Mouse (Mus musculus) adrenal gland, adult 2 months (tissue): ENCODE measurements around the gene Atf6b. TPM values are rescaled to one million over a fixed set of nuclear protein-coding genes. Genes with fewer than 3 reads are reported as not detected.
A peak's percentile ranks its signal among the peaks of the same experiment; 100 is the strongest.

Experiments
- DNase-seq: peaks from one replicate; pipeline ENCODE4 v3.0.0; 2021
- long read RNA-seq: library from polyadenylated mRNA; stranded (forward); transcript quantifications from one replicate; pipeline ENCODE4 v2.0.0, GENCODE M21; 2021
- polyA plus RNA-seq: library from polyadenylated mRNA; depleted of rRNA; stranded (reverse); fragments of >200 nt; gene quantifications from 2 replicates; pipeline ENCODE4 v1.2.3, GENCODE M21; 2012; rRNA removed
- total RNA-seq, 2 experiments: library from RNA; stranded (reverse); gene quantifications; 2 replicates each; pipeline ENCODE4 v1.2.3; 2021

The Atf6b gene
- total RNA-seq (10 to 100 TPM; 44.1 to 53.2 TPM), polyA plus RNA-seq (114 and 118 TPM in 2 replicates)
- long read RNA-seq, transcript Atf6b-201 (18 exons, 2,566 nt) = major isoform, 70 of 102 reads
- long read RNA-seq, partial matches to known transcripts = 15 of 102 reads
- long read RNA-seq, other reads (novel, unspliced or antisense) = 17 of 102 reads

DNA sequence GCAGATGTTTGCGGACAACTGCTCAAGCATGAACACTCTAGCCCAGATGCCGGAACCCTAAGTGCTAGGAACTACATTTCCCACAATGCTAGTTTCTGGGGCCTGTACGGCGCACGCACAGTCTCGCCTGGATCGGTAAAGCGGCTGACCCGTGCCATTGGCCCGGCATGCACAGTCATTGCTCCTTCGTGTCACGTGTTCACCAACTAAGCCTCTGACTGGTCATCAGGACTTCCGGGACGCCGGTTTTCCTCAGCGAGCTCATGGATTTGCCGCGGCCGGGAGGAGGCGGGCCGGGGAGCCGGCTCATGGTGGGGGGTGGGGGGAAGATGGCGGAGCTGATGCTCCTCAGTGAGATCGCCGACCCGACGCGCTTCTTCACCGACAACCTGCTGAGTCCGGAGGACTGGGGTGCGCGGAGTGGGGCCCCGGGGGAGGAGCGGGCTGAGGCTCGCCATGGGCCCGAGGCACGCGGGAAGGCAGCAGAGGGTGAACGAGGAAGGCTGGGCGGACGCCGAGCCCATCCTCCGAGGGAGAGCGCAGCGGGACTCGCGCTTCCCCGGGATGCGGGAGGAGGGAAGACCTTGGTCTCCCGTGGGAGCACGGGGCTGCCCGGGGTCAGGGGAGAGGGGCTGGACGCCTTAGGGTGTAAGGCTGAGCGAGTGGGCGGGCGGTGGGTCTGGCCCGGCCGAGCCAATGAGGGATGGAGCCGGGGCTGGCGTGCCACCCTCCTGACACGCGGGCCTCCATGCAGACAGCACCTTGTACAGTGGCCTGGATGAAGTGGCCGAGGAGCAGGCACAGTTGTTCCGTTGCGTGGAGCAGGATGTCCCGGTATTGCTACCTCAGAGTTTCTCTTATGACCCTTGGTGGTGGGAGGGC is at the start of gene Atf6b:
Gene Atf6b, plus strand, starts transcription at position 241 of the 882 bp plus-strand sequence.
- DNase-seq = peak; percentile 97

DNA sequence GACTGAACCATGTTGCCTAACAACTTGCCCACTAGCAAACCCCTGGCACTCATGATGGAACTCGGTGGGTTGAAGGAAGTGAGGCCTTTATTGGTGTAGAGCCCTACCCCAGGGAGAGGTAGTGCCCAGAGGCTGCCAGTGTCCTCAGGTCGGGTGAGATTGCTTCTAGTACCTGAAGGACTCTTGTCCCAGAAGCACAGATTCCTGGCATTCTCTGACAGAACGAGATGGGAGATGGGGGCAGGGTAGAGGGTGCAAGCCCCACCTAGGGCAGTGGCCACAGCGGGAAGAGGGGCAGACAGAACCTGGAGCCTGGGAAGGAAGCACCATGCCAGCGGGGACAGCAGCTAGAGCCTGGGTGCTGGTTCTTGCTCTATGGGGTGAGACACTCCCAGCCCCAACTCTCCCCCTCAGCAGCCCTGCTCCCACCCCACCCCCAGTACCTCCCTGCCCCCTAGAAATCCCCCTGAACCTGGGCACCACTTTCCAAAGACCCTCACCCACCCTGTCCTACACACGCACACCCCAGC is 49.3 kb upstream of the Atf6b start, which contains the start of gene Ager:
Gene Ager, plus strand, starts transcription at position 297 of the 530 bp plus-strand sequence.
- DNase-seq = no peak

DNA sequence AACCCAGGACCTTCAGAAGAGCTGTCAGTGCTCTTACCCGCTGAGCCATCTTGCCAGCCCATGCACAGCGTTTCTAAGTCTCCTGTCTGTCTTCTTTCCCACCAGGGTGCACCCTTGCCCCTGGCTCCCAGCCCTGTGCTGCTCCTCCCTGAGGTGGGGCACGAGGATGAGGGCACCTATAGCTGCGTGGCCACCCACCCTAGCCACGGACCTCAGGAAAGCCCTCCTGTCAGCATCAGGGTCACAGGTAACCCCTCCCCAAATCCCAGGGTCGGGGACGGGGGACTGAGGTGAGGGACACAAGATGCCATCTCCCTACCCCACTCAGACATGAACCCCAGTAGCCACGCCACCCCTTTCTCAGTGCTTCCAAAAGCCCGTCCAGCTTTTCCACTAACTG is 47.1 kb upstream of the Atf6b start:
- DNase-seq = no peak

DNA sequence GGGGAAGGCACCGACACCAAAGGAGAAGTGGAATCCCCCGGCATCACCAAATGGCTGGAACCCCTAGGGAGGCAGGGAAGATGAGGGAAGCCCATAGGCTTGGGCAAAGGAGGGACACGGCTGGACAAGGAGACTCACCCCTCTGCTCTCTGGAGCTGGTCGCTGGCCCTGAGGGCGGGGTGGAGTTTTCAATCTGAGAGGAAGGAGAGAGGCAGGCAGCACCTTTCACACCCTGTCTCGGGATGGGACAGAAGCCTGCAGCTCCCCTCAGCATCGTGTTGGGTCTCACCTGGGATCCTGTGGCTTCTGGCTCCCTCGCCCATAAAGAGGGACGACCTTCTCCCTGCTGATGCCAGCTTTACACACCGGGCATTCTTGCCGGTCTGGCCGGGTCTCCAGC is 45.1 kb upstream of the Atf6b start:
- no peak for DNase-seq

DNA sequence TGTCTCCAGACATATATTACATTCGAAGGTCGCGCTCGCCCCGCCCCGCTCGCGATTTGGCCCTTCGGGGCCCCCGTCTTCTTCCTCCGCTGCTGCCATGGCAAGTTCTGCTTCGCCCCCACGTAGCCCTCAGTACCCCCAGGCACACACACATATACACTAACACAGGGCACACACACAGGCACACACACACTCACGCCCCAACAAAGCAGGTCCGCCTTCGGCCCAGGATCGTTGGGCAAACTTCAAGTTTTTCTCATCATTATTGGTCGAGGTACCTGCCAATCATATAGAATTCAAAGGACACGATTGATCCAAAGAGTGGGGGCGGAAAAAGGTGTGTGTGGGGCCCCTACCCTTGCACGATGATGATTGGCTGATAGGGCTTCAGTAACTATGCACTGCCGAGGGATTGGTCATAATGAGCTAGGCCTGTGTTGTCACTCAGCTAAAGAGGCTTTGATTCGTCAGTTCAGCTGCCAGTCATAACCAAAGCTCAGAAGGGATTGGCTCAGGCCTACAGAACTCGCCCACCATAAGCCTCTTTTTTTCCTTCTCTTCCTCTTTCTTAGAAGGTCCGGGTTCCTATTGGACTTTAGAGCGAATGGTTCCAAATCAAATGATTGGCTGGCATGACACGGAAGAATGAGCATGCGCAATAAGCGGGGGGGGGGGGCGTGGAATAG is 43.4 kb upstream of the Atf6b start, which contains the start of gene Rnf5:
Gene Rnf5, minus strand, starts transcription at position 316 of the 686 bp plus-strand sequence.
- DNase-seq = peak; percentile 97

DNA sequence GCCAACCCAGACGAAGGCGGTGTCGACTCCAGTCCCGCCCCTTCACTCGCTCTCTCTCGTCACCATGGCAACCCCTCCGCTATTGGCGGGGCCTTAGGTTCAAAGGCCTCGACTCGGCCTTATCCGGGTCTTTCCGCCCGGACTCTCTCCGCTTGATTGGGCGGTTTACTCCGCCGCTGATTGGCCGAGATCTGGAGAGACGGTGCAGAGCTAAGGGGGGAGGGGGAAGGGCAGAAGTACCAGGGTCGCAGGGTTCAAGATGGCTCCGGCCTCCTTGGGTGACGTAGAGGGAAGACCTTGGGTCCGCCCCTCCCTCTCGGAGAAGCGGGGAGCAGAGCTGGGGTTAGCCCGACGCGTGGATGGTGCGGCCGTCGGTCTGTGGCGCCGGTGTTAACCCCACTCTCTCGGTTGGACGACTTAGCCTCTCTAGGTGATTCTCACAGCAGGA is 42.9 kb upstream of the Atf6b start, which contains the start of gene Agpat1:
Gene Agpat1, plus strand, starts transcription at position 202 of the 448 bp plus-strand sequence.
- DNase-seq = peak; percentile 99

DNA sequence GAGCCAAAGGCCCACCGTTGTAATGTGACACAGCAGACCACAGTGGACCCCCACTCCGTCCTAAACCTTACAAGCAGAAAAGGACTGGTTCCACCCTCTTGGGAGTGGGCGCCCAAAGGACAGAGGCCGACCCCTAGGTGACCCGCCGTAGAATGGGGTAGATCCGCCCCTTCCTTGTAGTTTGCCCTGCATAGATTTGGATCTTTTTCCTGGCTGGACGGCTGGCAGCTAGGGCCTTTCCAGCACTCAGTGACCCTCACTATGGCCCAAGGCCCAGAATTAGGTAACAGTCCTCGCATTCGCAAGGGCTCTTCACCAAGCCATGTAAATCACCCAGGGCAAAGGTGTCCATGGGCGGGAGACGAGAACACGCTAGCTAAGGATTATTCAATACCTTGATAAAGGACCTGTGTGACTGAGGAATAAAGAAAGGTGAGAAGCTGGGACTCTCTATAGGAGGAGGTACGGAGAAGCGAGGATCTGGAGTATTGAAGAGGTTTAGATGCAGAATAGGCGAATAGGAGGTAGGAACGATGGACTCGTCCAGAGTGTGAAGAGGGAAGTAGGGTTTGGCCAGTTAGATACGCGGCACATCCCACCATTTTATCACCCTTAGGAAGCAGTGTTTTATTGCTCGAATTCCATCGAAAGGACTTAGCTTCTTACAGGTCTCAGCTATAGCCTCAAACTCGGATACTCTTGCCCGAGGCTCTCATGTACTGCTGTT is 42.3 kb upstream of the Atf6b start:
- DNase-seq = peak; percentile 83

DNA sequence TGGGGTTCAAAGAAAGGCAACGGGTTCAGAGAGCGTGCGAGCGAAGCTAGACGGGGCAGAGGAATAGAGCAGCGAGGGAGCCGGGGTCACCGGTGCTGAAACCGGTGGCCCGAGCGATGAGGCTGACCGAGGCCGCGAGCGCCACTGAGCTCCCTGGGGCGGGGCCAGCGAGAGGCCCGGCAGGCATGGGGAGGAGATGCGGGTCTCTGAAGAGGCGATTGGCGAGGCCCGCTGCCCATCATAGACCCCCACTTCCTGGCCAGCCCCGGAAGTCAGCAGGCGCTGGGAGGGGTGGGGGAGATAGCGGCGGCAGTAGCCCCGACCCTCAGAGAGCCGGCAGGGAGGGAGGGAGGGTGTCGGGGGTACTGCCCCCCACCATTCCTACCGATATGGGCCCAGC is 41.3 kb upstream of the Atf6b start:
- DNase-seq = peak; percentile 98

DNA sequence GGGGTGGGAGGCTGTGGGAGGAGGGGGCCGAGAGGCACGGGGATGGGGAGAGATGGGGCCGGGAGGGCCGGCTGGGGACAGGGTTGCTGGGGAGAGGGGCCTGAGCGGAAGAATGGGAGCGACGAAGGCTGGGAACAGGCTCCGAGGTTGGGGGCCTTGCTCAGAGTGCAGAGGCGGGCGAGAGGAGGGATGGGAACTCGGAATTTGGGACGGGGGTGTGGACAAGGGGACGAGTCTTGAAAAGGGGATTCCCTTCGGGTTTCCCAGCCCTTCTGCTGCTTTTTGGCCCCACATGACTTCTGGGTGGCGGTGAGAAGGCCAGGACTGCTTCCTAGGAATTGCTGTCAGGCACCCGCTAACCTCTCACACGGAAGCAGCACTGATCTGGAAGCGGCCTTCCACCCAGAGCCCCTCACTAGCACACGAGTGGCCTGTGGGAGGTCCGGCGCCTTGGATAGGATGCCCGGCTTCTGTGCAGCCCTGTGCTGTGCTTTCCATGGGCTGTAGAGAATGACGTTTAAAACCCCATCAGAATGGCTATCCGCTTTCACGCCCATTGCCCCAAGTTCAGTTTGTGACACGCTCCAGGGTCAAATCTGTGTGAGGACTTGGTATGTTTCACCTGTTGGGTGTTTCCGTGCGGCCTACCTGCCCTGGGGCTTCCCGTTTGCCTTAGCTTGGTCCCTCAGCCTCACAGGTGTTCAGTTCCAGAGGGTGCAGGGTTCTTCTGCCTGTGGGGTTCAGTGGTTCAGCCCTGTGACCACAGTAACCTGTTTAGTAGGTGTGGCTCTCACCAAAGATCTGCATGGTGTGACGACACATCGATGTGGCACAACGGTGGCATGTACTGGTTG is 40.5 kb upstream of the Atf6b start:
- peak; percentile 48 for DNase-seq

DNA sequence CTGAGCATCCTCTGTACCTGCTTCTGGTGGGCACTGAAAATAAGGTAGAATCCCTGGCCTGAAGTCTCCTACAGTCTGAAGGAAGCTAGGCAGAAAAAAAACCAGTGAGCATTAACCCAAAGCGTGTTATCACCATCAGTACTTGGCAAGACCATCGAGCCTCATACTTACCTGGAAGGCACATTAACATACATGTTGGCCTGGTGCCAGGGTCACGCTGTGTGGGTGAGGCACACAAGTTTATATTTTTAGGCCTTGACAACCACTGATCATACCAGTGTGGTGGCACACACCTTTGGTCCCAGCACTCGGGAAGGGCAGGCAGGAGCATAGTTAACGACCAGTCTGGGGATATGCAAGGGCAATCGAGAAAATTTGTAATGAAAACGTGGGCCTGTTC is 38.9 kb upstream of the Atf6b start:
- DNase-seq = no peak

DNA sequence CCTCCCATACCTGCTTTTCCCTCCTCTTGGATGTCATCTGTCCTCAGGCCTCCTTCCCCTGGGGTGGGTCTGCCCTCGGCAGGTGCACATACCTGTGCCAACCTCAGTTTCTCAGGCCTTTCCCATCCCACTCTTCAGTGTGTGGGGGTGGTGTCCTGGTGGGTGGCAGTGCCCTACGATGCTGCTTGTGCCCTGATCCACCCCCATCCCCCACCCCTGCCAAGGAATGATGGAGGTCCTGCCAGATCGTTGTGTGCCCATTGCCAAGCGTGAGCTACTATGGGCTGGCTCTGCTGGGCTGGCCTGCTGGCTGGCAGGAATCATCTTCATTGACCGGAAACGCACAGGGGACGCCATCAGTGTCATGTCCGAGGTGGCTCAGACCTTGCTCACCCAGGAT is 35.9 kb upstream of the Atf6b start:
- no peak for DNase-seq

DNA sequence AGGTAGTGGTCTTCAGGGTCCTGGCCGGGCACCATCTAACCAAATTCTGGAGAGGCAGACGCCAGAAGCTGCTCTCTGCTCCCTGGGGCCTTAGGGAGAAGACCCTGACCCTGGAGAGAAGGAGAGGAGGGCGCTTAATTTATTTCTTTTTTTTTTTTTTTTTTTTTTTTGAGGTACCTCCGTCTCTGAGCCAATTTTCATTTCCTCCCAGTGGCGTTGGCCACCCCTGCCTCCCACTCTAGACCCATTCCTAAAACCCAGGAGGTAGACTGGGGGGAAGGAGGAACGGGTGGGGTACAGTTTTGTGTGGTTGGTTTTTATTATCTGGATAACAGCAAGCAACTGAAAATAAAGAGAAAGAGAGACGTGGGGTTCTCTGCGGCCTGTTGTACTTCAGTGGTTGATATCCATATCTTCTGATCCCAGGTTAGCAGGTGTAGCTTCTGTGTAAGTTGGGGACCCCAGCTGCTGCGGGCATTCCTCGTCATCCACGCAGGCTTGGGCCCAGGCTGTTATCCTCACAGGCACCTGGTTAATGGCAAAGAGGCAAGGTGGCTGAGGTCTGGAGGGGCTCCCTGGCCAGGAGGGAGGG is 33.8 kb upstream of the Atf6b start:
- no peak for DNase-seq

DNA sequence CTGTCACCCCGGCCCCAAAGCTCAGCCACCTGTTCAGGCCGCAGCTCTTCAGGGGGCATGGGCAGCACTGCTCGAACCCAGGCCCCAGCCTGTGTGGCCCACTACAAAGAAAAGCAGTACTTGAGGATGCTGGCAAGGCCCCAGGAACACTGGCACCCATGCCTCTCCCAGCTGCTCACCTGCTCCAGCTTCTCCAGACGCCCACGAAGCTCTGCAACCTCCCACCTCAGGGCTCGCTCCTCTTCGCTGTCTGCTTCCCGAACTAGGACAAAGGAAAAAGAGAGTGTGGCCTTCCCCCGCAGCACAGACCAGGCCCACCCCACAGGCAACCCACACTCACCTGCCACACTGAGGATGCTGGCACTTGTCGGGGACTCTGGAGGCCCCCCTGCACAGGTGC is 33.1 kb upstream of the Atf6b start:
- no peak for DNase-seq

DNA sequence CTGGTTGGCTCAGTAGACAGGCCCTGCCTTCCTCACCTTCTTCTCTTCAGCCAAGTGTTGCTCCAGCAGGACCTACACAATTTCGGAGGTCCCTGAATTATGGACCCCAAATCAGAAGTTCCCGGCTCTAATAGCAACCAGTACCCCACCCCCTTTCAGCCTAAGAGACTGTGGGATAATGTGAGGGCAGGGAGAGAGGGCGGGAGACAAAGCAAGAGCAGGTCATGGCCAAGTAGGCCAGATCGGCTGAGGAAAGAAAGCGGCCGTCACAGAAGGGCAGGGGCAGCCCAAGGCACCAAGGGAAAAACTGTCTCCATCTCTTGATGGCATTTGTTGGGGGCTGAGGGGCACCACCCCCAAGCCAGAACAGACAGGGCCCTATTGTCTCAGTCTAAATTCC is 31.1 kb upstream of the Atf6b start, which contains the start of gene Egfl8:
Gene Egfl8, minus strand, starts transcription at position 101 of the 400 bp plus-strand sequence.
- DNase-seq = no peak

DNA sequence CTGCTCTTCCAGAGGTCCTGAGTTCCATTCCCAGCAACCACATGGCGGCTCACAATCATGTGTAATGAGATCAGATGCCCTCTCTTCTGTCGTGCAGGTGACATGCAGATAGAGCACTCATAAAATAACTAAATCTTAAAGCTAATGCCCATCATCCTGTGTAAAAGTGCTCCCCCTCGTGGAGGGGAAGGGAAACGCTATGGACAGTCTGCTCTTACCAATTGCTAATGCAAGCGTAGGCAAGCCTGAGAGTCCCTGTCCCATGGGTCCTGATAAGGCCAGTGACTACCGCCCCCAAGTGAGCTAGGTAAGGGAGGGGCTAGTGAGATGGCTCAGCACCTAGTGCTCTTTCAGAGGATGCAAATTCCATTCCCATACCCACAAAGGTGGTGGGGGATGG is 27.9 kb upstream of the Atf6b start:
- peak; percentile 81 for DNase-seq

DNA sequence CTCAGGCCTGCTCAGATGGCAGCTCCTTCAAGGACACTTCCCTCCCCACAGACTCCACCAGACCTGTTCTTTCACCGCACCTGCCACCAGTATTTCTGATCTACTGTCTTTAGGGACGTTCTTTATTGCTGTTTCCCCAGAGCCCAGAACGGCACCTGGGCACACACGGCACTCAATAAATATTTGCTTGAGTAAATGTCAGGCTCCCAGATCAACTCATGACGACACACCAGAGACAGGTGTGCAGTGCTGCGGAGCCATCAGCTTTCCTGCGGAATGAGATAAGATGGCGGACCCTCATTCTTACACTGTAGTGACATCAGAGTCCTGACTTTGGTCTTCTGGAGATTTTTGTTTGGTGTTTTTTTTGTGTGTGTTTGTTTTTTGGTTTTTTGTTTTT is 25.9 kb upstream of the Atf6b start:
- no peak for DNase-seq

DNA sequence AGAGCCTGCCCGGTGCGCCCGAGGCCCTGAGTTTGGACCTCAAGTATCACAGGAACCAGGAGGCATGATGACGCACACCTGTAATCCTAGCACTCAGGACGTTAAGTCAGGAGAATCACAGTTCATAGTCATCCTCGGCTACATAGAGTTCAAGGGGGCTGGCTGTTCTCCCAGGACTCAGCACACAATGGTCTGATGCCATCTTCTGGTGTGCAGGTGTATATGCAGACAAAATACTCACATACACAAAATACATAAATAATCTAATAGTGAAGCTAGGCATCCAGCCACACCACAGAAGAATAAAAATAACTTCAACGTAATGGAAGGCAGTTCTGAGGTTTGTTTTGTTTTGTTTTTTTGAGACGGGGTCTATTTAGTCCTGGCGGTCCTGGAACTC is 23.8 kb upstream of the Atf6b start:
- no peak for DNase-seq

DNA sequence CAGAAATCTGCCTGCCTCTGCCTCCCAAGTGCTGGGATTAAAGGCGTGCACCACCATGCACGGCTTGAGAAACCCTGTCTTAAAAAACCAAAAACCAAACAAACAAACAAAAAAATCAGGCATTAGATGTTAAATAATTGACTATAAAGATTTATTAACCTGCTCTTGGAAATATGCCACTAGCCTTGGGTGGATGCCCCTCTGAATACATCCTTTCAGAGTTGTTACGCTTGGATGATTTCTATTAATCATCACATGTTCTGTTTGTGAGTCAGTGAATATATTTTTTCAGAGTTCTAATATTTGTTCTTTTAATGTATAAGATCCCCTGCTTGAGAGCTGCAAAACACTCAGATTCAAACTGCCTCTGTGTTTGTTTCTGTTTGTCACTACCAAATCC is 22.0 kb upstream of the Atf6b start:
- DNase-seq = no peak

DNA sequence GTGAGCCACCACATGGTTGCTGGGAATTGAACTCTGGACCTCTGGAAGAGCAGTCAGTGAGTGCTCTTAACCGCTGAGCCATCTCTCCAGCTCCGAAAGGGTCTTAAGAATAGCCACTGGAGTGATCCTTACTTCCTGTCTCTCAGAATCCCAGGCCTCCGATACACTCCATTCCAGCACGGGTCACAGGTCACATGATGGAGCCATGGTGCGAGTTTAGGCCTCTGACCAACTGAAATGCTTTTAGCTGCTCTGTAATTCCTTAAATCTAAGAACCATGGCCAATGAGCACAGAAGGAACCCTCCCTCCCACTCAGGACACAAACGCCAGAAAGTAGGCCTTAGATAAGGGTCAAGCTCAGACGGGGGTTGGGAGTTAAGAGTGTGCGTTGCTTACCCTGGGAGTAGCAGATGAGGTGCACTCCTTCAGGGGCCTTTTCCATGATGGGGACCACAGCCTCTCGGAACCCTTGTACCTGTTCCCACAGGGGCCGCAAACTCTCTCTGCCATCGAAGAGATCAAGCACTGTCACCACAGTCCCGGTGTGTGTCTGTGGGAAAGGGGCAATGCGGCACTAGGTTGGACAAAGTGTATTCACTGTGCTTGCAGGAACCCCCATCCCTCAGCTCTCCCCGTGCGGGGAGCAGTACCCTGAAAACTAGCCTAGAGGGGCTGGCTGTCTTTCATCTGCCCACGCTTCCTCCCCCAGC is 20.7 kb upstream of the Atf6b start:
- no peak for DNase-seq

DNA sequence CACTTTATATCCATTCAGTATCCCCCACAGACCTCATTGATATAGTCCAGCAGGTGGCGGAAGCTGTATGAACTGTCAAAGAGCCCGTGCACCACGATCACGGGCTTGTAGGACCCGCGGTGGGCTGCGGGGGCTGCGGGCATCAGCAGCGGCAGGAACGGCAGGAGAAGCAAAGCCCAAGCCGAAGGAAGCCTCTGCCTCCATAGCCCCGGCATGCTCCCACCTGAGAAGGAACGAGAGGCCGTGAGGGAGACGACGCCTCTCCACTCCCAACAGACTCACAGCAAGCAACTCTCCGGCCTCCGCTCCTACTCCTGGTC is 20.2 kb upstream of the Atf6b start:
- DNase-seq = no peak
